Mouse (Mus musculus) lung, adult 2 months (tissue): Measurements from ENCODE around the gene Krt35. TPM values are rescaled to one million over a fixed set of nuclear protein-coding genes. Genes with fewer than 3 reads are reported as not detected.

Source experiments
- DNase-seq: peaks from one replicate; pipeline ENCODE4 v3.0.0; 2022
- H3K4me1 ChIP-seq: fragments of 200-500 bp; 2 replicates; pipeline ENCODE4 v1.6.1; 2011; ENCODE audit warnings: low read length; ENCODE audit not compliant: control insufficient read depth, insufficient read depth
- H3K4me3 ChIP-seq: fragments of 200-500 bp; replicated peaks from 2 replicates; pipeline ENCODE3; 2011; ENCODE audit warnings: low read depth, mild to moderate bottlenecking, control low read depth, low read length; ENCODE audit errors: extremely low read depth
- CTCF ChIP-seq: fragments of 200-500 bp; IDR thresholded peaks from 2 replicates; pipeline ENCODE4 v1.5.1; 2011; ENCODE audit warnings: mild to moderate bottlenecking, low read length, control low read depth; ENCODE audit not compliant: insufficient read depth
- POLR2A ChIP-seq: fragments of 200-500 bp; IDR thresholded peaks from 2 replicates; pipeline ENCODE4 v1.6.1; 2011; ENCODE audit warnings: low read depth, mild to moderate bottlenecking, control low read depth, low read length, borderline replicate concordance; ENCODE audit errors: extremely low read depth
- WGBS: fragments of 180-500 bp; shearing (Covaris S2); methylation state at CpG from one replicate; pipeline ENCODE4 v1.1.7; 2018; 5-methylcytosine and 5-hydroxymethylcytosine counted together
- polyA plus RNA-seq: library from polyadenylated mRNA; depleted of rRNA; stranded (reverse); fragments of >200 nt; gene quantifications from 2 replicates; pipeline ENCODE4 v1.2.3, GENCODE M21; 2012; rRNA removed

Krt35 gene
- polyA plus RNA-seq, result 0.22 TPM in 1 of 2 replicates, not detected in the other

GRCm38 (mm10) chr11:100096141-100096540 is at the start of gene Krt35:
Gene Krt35, minus strand, starts transcription at chr11:100096241.
- Histone ChIP-seq H3K4me3 (no peak within 1 kb of the TSS), H3K4me1 (no peaks in the 10 kb centered on the region)
- 87% methylated on average over 9 of the region's 9 CpGs for WGBS
- TF ChIP-seq CTCF (no peak), POLR2A (no peak)
- no peak for DNase-seq

- WGBS, result 3% methylated on average over 20 of the region's 20 CpGs
- TF ChIP-seq CTCF (no peak), POLR2A (peak; percentile 24; the same call in 1 of the 2 replicates)
- Histone ChIP-seq H3K4me1 (no peaks in the 10 kb centered on the region), H3K4me3 (peak overlapping the region; percentile 78)
- peak; percentile 75 for DNase-seq
Observed at GRCm38 (mm10) chr11:100145104-100145503, 49.1 kb upstream of the Krt35 start.

- no peak for TF ChIP-seq CTCF
- TF ChIP-seq POLR2A, result no peak
- 74% methylated on average over 21 of the region's 21 CpGs for WGBS
Observed at GRCm38 (mm10) chr11:100140966-100141365, 44.9 kb upstream of the Krt35 start.

GRCm38 (mm10) chr11:100139391-100139790 is 43.4 kb upstream of the Krt35 start:
- 63% methylated on average over 2 of the region's 2 CpGs for WGBS
- DNase-seq, result no peak
- TF ChIP-seq POLR2A, result no peak
- TF ChIP-seq CTCF, result no peak
- H3K4me3 ChIP-seq, result no peak overlapping the region
- no peaks in the 10 kb centered on the region for H3K4me1 ChIP-seq

More at GRCm38 (mm10) chr11:100140966-100141365, 44.9 kb upstream of the Krt35 start:
- DNase-seq, result no peak
- H3K4me1 ChIP-seq, result no peaks in the 10 kb centered on the region
- no peak overlapping the region for H3K4me3 ChIP-seq

GRCm38 (mm10) chr11:100138809-100139208 is 42.8 kb upstream of the Krt35 start:
- Histone ChIP-seq H3K4me1 (no peaks in the 10 kb centered on the region), H3K4me3 (no peak overlapping the region)
- WGBS, result 74% methylated on average over 7 of the region's 7 CpGs
- DNase-seq, result no peak
- no peak for TF ChIP-seq CTCF
- TF ChIP-seq POLR2A, result no peak

GRCm38 (mm10) chr11:100137693-100138092 is 41.7 kb upstream of the Krt35 start:
- TF ChIP-seq POLR2A (no peak), CTCF (no peak)
- no peak overlapping the region for H3K4me3 ChIP-seq
- no peaks in the 10 kb centered on the region for H3K4me1 ChIP-seq
- WGBS, result 44% methylated on average over 5 of the region's 5 CpGs
- no peak for DNase-seq

- no peak for DNase-seq
- WGBS, result 31% methylated on average over 5 of the region's 5 CpGs
- H3K4me1 ChIP-seq, result no peaks in the 10 kb centered on the region
- H3K4me3 ChIP-seq, result no peak overlapping the region
- TF ChIP-seq POLR2A (no peak), CTCF (no peak)
Observed at GRCm38 (mm10) chr11:100136559-100136958, 40.5 kb upstream of the Krt35 start.

- 53% methylated on average over 7 of the region's 7 CpGs for WGBS
- DNase-seq, result no peak
- no peak within 1 kb of the TSS for H3K4me3 ChIP-seq
- TF ChIP-seq CTCF, result no peak
- TF ChIP-seq POLR2A, result no peak
- H3K4me1 ChIP-seq, result no peaks in the 10 kb centered on the region
Observed at GRCm38 (mm10) chr11:100135731-100136130, 39.7 kb upstream of the Krt35 start, which contains the start of gene Krt15. Gene Krt15, minus strand, starts transcription at chr11:100135928.

GRCm38 (mm10) chr11:100124901-100125300 is 28.9 kb upstream of the Krt35 start:
- 61% methylated on average over 7 of the region's 7 CpGs for WGBS
- DNase-seq, result no peak
- TF ChIP-seq CTCF (no peak), POLR2A (no peak)
- H3K4me3 ChIP-seq, result no peak overlapping the region
- no peaks in the 10 kb centered on the region for H3K4me1 ChIP-seq

GRCm38 (mm10) chr11:100121466-100121865 is 25.4 kb upstream of the Krt35 start, which contains the start of gene Krt13:
Gene Krt13, minus strand, starts transcription at chr11:100121566.
- no peaks in the 10 kb centered on the region for H3K4me1 ChIP-seq
- H3K4me3 ChIP-seq, result no peak within 1 kb of the TSS
- TF ChIP-seq POLR2A (no peak), CTCF (no peak)
- DNase-seq, result no peak
- 56% methylated on average over 3 of the region's 3 CpGs for WGBS

GRCm38 (mm10) chr11:100120331-100120730 is 24.3 kb upstream of the Krt35 start:
- 68% methylated on average over 5 of the region's 5 CpGs for WGBS
- Histone ChIP-seq H3K4me1 (no peaks in the 10 kb centered on the region), H3K4me3 (no peak overlapping the region)
- DNase-seq, result no peak
- no peak for TF ChIP-seq POLR2A
- no peak for TF ChIP-seq CTCF
